Mouse (Mus musculus) mesoderm, embryonic 11.5 days (tissue): ENCODE measurements around the gene Gm17581.
A peak's percentile ranks its signal among the peaks of the same experiment; 100 is the strongest.
"Not testable (repeated sequence)": the region's sequence is repeated elsewhere in the genome, so short reads cannot be mapped to it uniquely, and the experiment has no call there.

Experiments
- DNase-seq: peaks from one replicate; pipeline ENCODE4 v3.0.0-alpha.2; 2012; ENCODE audit warnings: low read depth, low spot score

Gene Gm17581

GRCm38 (mm10) chr2:155735766-155736165 is at the start of gene Gm17581:
Gene Gm17581 (minus strand): TSS chr2:155735866.
- not testable (repeated sequence) for DNase-seq

- DNase-seq: no peak
These were observed 48.9 kb upstream of the Gm17581 start for GRCm38 (mm10) chr2:155784534-155784933.

GRCm38 (mm10) chr2:155779506-155779905 is 43.8 kb upstream of the Gm17581 start:
- DNase-seq: no peak

DNA sequence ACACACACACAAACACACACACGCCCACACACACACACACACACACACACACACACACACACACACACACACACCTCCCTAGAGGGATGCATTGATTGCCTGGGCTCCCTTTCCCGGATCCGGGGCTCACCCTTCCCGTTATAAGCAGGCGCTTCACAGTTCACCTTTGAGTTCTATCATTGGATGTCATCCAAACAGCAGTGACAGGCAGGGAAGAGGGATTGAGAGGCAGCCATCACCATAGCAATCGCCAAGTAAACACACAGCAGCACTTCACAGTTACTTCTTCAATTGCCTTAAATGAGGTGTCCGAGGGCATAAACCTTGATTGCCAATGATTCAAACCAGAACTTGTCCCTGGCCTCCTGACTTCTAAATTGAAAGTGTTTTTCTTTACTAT is 43.4 kb upstream of the Gm17581 start:
- no peak for DNase-seq

- DNase-seq: no peak
These were observed 42.3 kb upstream of the Gm17581 start for GRCm38 (mm10) chr2:155778004-155778403.

- no peak for DNase-seq
These were observed 42.0 kb upstream of the Gm17581 start for GRCm38 (mm10) chr2:155777688-155777985.

DNA sequence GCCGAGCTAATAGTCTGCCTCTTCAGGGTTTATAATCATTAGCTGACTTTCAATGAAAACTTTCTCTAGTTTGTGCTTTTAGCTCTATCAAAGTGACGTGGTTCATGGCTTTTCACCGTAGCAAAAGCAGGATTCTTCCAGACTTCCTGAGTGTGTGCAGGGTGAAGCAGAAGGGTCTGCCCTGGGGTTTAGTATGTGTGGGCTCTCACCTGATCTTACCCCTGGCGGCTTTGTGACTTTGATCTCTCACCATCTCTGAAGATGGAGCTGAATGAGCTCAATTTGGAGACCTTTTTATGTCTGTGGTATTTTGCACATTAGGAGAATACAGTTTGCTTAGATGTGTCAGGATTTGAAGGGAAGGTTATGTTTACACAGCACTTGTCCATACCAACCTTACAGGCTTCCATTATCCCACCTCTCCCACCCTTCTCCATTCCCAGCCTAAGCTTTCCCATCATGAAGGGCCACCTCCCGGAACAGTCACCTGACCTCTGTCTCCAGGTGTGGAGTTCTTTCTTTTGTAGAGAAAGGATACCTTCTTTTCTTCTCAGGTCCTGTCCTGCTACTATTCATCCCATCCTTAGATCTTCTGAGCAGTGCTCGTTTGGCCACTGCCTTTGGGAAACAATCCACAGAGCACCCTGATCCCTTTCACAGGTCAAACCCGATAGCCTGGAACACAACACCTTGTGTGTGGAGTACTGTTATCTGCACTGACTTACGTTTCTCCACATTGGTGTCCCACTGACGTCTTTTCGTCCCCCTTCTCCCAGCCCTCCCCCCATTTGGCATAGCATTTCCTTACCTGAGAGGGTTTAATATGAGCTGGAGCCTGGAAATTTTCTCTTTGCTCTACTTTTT is 41.4 kb upstream of the Gm17581 start:
- DNase-seq: no peak

DNA sequence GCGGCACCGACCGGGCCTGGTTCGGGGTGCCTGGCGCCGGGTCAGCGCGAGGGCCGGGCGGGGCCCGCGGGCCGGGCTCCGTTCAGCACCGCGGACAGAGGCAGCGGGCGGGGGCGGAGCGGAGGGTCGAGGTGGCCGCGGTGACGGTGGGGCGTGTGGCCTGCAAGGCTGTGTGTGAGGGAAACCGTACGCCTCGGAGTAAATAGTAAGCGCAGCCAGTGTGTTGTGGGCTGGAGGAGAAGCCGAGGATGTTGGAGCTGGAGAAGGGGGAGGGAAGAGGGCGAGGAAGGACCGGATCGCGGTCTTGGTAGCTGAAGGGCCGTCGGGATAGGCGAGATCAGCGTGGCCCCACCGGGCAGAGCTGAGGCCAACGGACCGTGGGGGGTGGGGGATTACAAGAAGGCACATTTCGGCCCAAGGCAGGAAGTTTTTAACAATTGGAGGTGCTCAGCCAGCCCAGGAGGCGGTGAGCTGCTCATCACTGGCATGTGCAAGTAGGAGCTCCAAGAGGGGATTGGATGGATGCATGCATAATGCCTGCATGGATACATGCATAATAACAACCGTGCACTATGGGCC is 40.1 kb upstream of the Gm17581 start:
- DNase-seq: peak; percentile 56

DNA sequence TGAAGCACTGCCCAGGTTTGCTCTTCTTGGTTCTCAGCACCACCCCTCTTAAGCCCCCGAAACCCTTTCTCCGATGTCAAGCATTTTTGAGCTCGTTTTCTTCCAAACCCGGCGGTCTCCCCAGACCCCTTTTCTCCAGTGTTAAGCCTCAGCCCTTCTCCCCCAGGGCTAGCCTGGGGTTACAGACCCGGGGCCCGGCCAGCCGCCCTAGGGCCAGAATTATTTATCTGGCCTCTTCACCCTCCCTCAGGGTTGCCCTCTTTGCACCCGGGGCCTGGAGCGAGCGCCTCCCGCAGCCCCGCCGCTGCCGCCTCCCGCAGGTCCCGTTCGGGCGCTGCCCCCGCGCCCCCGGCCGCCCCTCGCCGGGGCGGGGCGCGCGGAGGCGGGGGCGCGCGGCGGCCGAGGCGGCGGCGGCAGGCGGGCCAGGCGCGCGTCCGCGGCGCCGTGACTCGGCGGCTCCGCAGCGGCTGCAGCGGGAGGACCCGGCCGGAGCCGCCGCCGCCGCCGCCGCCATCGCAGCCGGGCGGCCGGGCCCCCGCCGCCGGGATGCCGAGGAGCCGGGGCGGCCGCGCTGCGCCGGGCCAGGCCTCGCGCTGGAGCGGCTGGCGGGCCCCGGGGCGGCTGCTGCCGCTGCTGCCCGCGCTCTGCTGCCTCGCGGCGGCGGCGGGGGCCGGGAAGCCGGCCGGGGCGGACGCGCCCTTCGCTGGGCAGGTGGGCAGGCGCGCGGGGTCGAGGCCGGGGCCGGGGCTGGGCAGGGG is 39.4 kb upstream of the Gm17581 start, which contains the start of gene Mmp24:
Gene Mmp24 (plus strand): TSS at position 416 of the 758 bp plus-strand sequence.
- no peak for DNase-seq

DNA sequence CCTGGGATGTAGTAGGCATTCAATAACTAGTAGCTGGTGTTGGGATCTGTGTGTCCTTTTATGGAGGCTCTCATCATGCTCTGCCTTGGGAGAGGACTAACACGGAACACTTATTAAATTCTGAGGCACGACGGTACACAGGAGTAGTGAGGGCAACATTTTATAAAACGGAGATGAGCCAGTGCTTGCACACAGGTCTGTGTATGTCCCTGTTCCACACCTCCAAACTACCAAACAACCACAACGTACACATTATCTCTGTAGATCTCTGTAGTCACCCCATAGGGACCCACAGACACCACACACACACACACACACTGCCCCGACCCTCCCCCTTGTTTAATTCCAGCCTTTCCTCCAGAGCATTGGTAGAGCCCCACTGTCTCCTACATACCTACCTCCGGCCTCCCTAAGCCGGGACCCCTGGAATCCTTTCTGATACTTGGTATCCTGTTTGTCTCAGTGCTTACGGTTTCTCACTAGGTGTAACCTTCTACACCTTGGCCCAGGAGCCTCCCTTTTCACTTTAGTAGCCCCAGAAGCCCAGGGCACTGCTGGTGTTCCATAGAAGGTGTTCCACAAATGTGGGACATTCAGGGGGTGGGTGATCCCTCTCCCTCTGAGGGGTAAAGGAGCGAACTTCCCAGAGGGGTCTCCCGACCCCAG is 38.7 kb upstream of the Gm17581 start:
- DNase-seq: no peak

DNA sequence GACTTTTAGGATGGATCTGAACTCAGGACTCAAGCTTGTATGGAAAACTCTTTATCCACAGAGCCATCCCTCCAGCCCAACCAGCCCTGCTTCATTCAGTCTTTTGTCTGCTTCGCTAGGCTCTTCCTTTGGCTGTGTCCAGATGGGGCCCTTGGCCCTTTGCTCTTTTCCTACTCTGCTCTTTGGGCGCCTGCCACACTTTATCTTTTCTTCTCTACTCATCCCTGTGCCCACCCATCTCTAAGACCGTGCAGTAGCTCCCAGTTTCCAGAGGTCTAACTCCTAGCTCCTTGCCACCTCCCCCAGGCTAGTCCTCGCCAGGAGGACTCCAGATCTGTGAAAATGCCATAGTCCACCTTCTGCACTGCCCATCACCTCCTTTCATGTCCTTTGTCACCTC is 38.0 kb upstream of the Gm17581 start:
- DNase-seq: no peak

GRCm38 (mm10) chr2:155764679-155765418 is 29.2 kb upstream of the Gm17581 start:
- peak; percentile 84 for DNase-seq

DNA sequence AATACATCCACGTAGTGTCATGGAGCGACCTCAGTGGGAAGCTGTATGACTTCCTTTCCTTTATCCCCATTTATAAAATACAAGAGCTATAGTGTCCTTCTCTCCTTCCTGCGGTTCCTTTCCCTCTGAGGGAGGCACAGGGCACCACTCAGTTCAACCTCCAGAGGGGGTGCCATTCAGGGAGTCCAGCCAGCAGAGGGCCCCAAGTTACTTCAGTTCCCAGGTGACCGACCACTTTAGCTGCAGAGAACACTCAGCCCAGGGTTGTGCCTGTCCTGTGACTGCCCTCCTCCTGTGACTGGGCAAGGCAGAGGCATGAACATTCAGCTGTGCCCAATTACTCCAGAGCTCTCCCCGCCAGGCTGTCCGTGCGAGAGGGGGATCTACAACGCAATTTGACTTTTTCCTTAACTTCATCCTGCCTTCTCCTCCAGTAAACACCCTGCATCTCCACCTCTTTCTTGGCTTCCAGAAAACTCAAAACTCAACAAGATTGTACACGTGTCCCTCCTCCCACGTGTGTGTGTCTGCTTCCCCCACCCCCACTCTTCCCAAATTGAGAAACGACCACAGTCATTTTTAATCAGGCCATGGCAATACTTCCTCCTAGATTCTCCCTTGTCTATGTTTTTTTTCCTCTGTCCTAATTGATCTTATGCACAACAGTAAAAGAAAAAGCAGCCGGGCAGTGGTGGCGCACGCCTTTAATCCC is 21.3 kb upstream of the Gm17581 start:
- no peak for DNase-seq

GRCm38 (mm10) chr2:155755746-155756145 is 20.1 kb upstream of the Gm17581 start:
- peak; percentile 65 for DNase-seq

GRCm38 (mm10) chr2:155751014-155751786 is 15.5 kb upstream of the Gm17581 start, which contains the start of gene Procr:
Gene Procr (plus strand): TSS chr2:155751117.
- DNase-seq: peak; percentile 41

DNA sequence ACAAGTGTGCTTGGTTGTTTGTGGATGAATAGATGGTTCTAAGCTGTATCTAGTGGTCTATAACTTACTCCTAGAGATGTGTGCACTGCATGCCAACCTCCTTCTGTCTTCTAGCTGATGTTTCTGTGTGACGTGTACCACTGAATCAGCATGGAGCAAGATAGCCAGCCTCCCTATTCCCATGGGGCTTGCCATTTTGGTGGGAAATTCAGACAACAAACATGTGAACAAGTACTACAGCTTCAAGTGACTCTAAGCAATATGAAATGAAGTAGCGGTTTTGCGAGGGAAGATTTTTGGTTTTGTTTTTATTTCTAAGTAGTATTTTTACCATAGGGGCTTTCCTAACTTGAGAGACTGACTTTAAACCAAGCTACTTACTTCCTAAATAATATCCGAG is 13.7 kb upstream of the Gm17581 start:
- DNase-seq: no peak

DNA sequence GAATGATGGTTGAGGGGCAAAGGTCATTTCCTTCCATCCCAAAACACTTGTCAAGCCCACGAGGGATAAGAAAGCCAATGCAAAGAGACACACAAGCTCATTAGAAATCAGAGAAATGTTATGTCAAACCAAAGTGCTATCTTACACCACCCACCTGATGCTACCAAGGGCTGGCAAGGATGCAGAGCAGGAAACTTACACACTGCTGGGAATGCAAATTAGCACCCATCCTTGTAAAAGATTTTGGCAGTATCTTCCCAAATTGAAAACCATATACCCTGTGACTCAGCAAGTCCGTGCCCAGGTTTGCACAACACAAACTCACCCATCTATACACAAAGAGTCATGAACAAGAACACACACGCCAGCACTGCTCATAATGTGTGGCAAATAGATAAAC is 9.8 kb upstream of the Gm17581 start:
- DNase-seq: no peak

DNA sequence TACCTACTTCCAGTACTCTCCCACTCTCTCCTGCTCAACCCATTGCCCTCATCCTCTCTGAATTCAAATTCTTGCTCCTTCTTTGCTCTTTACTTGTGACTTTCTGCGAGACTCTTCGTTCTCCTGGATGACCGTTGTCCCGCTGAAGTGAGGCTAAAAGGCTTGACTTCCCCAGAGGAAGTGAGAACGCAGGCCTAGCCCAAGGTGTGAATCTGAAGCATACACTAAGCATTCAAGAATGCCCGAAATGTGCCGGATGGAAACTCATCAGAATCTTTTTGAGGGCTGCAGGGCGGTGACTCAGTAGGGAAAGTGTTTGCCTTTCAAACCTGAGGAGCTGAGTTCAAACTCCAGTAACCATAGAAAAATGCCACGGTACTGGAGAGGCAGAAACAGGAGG is 7.7 kb upstream of the Gm17581 start:
- DNase-seq: no peak

DNA sequence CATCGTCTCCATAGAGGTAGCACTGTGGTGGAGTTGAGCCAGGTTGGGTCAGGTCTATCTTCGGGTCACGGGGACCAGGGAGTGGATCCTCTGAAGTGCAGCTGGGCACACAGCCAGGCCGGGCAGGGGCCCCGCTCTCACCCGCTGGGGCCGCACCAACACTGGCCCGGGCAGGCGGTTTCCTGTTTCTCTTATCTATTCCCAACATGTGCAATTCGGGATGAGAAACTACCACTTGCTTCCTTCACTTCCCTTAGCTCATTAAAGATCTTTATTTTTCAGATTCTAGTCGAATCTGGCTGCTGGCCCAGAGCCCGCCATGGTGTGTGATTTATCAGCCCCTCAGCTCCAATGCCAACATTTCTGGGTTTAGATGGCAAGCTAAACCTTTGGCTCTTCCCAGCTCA is 7.3 kb upstream of the Gm17581 start:
- DNase-seq: no peak

- DNase-seq: no peak
These were observed 6.5 kb upstream of the Gm17581 start for GRCm38 (mm10) chr2:155742211-155742610.
